Mouse (Mus musculus) small intestine, adult 2 months (tissue): ENCODE measurements around the gene Kcnk7.

Source experiments
- CTCF ChIP-seq: fragments of 200-500 bp; IDR thresholded peaks from 2 replicates; pipeline ENCODE4 v1.5.1; 2012; ENCODE audit warnings: low read depth, mild to moderate bottlenecking, control low read depth, inconsistent platforms, low read length, moderate library complexity, mixed read lengths; ENCODE audit not compliant: insufficient replicate concordance, insufficient read length; ENCODE audit errors: extremely low read depth
- POLR2A ChIP-seq: fragments of 200-500 bp; IDR thresholded peaks from 2 replicates; pipeline ENCODE4 v1.6.1; 2012; ENCODE audit warnings: low read depth, mild to moderate bottlenecking, control low read depth, inconsistent platforms, low read length, moderate library complexity

GRCm38 (mm10) chr19:5731264-5731978 lies 27.3 kb downstream of the Kcnk7 start:
- TF ChIP-seq CTCF (no peak), POLR2A (0 out of 2 replicates have a peak, but pooled peaks have one; percentile 43)
